9 mouse cellular contexts compared by ENCODE assay signal in the genomic region with DNA sequence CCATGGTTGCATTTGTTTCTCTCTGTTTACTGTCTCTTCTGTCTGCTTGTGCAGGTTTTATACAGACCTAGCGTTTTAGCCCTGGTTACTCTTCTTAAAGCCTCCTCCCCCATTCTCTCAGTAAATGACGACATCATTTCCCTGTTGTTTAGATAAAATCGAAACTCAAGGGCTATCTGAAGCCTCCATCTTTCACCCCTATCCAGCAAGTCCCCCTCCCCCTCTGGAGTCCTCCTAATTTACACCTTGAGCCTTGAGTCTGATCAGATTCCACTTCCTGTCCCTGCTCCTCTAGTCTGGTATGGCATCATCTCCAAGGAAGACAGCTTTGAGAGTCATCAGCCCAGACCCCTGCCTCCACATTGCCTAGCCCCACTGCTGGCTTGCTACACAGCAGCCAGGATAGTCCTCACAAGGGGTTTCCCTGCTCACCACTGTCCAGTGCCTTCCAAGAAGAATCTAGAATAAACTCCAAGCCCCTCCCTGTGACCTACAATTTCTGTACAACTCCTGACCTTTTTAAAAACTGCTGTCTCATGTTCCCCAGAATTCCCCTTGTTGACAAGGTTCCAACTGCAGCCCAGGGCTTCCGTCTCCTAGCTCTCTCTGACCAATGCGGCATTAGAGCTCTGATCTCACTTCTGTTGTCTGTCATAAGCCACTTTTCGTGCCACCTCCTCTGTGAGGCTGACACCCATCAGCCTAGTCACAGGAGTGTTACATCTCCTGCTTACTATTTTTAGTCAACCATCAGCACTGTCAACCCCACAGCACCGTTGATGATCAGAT. TPM values are rescaled to one million over a fixed set of nuclear protein-coding genes. Genes with fewer than 3 reads are reported as not detected.
DNase-seq lines count a peak whose midpoint lies in the region; ATAC-seq and TF ChIP-seq lines count a peak whose summit lies in the region.
"Had no signal": no experiment of that assay in that cellular context is flagged by ENCODE, and none has a peak within 500 bp of the region (broad histone marks: within the 10 kb centered on the region; RNA-seq: fewer than 3 reads in every experiment).

No protein-coding gene starts in this region.

- no peaks in the 10 kb centered on the region for H3K36me3 ChIP-seq in CH12.LX (replicated peaks in 1 of 2; ENCODE audit: control insufficient read depth in 1 of 2, insufficient read depth in 1 of 2, low read length in 1 of 2)
- no peaks in the 10 kb centered on the region for H3K36me3 ChIP-seq in intestine, postnatal 0 days (ENCODE audit: control insufficient read depth, insufficient read depth)

- no peak overlapping the region for H3K27ac ChIP-seq in CH12.LX (ENCODE audit: insufficient read depth, low read depth)
- H3K27ac ChIP-seq in intestine, postnatal 0 days (ENCODE audit: low read depth, low read length), result no peak overlapping the region

- whole genome bisulfite sequencing in intestine, postnatal 0 days, result 47% methylated on average over 7 of the region's 7 CpGs

- H3K79me2 ChIP-seq in CH12.LX (replicated peaks; ENCODE audit: control insufficient read depth, extremely low read depth, insufficient read depth, poor library complexity, severe bottlenecking), result no peaks in the 10 kb centered on the region

- in situ Hi-C loops in CH12.LX (cut with MboI; ENCODE audit: low pct_ligation_motif_present, low pct_unique_long_range_greater_than_20kb, low sequenced_read_pairs), result no loop called here

- DNase-seq in CH12.LX (ENCODE audit: extremely low read depth), result no peak
- DNase-seq in adrenal gland, postnatal 14 days, result peak; percentile 74
- DNase-seq in heart, postnatal 14 days, result peak; percentile 4 to 48
- no peak for DNase-seq in left cerebral cortex, postnatal 14 days (ENCODE audit: low spot score in 2 of 2)
- no peak for DNase-seq in embryo, embryonic 10 days (ENCODE audit: low spot score)
- no peak for DNase-seq in testis, postnatal 14 days (ENCODE audit: low spot score)

- ATAC-seq in megakaryocyte, adult 5-6 weeks (ENCODE audit: poor library complexity, severe bottlenecking), result peak; percentile 78
- no peak for ATAC-seq in intestine, postnatal 0 days

- H3K4me1 ChIP-seq in CH12.LX (ENCODE audit: control insufficient read depth in 1 of 2, insufficient read depth in 2 of 2), result peaks cover 9 to 25% of the 10 kb centered on the region in 2 experiments
- H3K4me1 ChIP-seq in intestine, postnatal 0 days (replicated peaks; ENCODE audit: control insufficient read depth, insufficient read depth, low read length), result no peaks in the 10 kb centered on the region

- H3K9ac ChIP-seq in CH12.LX (ENCODE audit: insufficient read depth, low read depth), result no peak overlapping the region
- no peak overlapping the region for H3K9ac ChIP-seq in intestine, postnatal 0 days (ENCODE audit: low read depth, low read length)

- TF ChIP-seq RAD21 in CH12.LX (IDR thresholded peaks at IDR 0.05; ENCODE audit: low read depth, low read length), result no peak

- peak overlapping the region; percentile 73 for H3K4me2 ChIP-seq in CH12.LX (ENCODE audit: insufficient read depth, low read depth, poor library complexity, severe bottlenecking)
- no peak overlapping the region for H3K4me2 ChIP-seq in intestine, postnatal 0 days (replicated peaks; ENCODE audit: low read depth)

- no peak for TF ChIP-seq CTCF in CH12.LX (conservative IDR thresholded peaks at IDR 0.05 in 1 of 2, IDR thresholded peaks at IDR 0.05 in 1 of 2; ENCODE audit: low read depth in 2 of 2, low read length in 2 of 2)
- TF ChIP-seq CTCF in intestine, postnatal 0 days (IDR thresholded peaks at IDR 0.05; ENCODE audit: low read depth), result no peak

- H3K9me3 ChIP-seq in CH12.LX (replicated peaks; ENCODE audit: low read length), result peaks cover 3% of the 10 kb centered on the region
- H3K9me3 ChIP-seq in intestine, postnatal 0 days (ENCODE audit: control insufficient read depth), result no peaks in the 10 kb centered on the region

- no peak overlapping the region for H3K4me3 ChIP-seq in CH12.LX (replicated peaks in 1 of 3; ENCODE audit: low read depth in 2 of 3, low read length in 2 of 3, poor library complexity in 1 of 3)
- no peak overlapping the region for H3K4me3 ChIP-seq in intestine, postnatal 0 days (ENCODE audit: low read depth, low read length)

- TF ChIP-seq EP300 in CH12.LX (IDR thresholded peaks at IDR 0.05; ENCODE audit: low read length), result no peak

- dilution Hi-C loops in CH12.LX (cut with MboI; ENCODE audit: extremely low pct_ligation_motif_present, extremely low pct_unique_long_range_greater_than_20kb, low sequenced_read_pairs), result no loop called here

- TF ChIP-seq POLR2A in CH12.LX (IDR thresholded peaks at IDR 0.05; ENCODE audit: low read depth, low read length), result no peak

- H3K27me3 ChIP-seq in CH12.LX (replicated peaks), result no peaks in the 10 kb centered on the region
- H3K27me3 ChIP-seq in intestine, postnatal 0 days (replicated peaks; ENCODE audit: control insufficient read depth, insufficient read depth, low read length), result no peaks in the 10 kb centered on the region

- intact Hi-C loops in heart, postnatal 14 days (cut with DNase I), result loop anchor here (2.0 kb wide), 1 partner anchor 79 kb away; a partner anchor contains a TSS
- intact Hi-C loops in left cerebral cortex, postnatal 14 days (cut with DNase I), result no loop called here

TF ChIP-seq in CH12.LX, 34 proteins besides CTCF, POLR2A, EP300 and RAD21:
- TF ChIP-seq MAFK (IDR thresholded peaks at IDR 0.05; ENCODE audit: insufficient replicate concordance, low read length) (peak; percentile 9; the same call in 1 of the 2 replicates), ELF1 (IDR thresholded peaks at IDR 0.05; ENCODE audit: low read depth, low read length) (no peak), TBP (conservative IDR thresholded peaks at IDR 0.05; ENCODE audit: low read depth, low read length) (no peak), CHD2 (IDR thresholded peaks at IDR 0.05; ENCODE audit: low read length) (no peak), PAX5 (IDR thresholded peaks at IDR 0.05; ENCODE audit: low read length) (no peak)

RNA-seq across cellular contexts. Expression of a gene that starts 16.8 kb away (rescaled TPM):
- total RNA-seq in CH12.LX (2012; rRNA removed), result not detected in 2 replicates
- not detected in 2 replicates for total RNA-seq in CH12.LX (2014; rRNA removed)
- not detected in 2 replicates for polyA plus RNA-seq in CH12.LX (2012; ENCODE audit: insufficient read length, low read depth)
- total RNA-seq in adrenal gland, postnatal 14 days (2021), result not detected in 2 replicates
- not detected for total RNA-seq in heart, postnatal 14 days (2021)
- 0.41 TPM in 1 of 2 replicates, not detected in the other for total RNA-seq in megakaryocyte, adult 5-6 weeks (2015)
- not detected in 2 replicates for total RNA-seq in megakaryocyte, adult 5-6 weeks (2017)
- not detected for total RNA-seq in left cerebral cortex, postnatal 14 days (2021)
- 1.1 TPM in 2 replicates for polyA plus RNA-seq in intestine, postnatal 0 days (2015; fragmentation: Nextera tagmentation; extraction: Ambion mirVana)
- polyA plus RNA-seq: cortical plate, adult 2 months had no signal

Comparison
In these comparisons a context has a peak if more than half of its experiments do, and no peak if none do; other contexts are left out.
1. DNase-seq: peak in adrenal gland, postnatal 14 days (single experiment) and heart, postnatal 14 days (2 of 2); none in CH12.LX (single experiment), left cerebral cortex, postnatal 14 days (0 of 2), embryo, embryonic 10 days (single experiment) and testis, postnatal 14 days (single experiment).